ENCODE assay signal across 30 mouse cellular contexts in the genomic region with DNA sequence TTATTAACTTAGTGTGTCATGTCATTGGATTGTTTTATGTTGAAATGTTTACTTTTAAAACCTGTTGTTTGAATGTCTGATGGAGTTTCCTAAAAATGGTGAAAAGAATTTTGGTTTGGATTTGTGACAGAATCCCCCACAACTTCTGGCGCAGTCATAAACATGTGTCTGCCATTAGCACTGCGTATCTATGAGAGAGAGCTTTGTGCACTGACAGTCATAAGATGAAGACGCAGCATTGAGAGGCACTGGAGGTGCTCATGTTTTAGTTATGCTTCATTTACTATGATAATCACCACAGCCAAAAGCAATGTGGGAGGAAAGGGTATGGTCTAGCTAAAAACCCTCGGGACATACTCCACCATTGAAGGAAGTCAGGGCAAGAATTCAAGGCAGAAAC. TPM values are rescaled to one million over a fixed set of nuclear protein-coding genes. Genes with fewer than 3 reads are reported as not detected.
DNase-seq lines count a peak whose midpoint lies in the region; ATAC-seq and TF ChIP-seq lines count a peak whose summit lies in the region.
"Had no signal": no experiment of that assay in that cellular context is flagged by ENCODE, and none has a peak within 500 bp of the region (broad histone marks: within the 10 kb centered on the region; RNA-seq: fewer than 3 reads in every experiment).

No protein-coding gene starts in this region.

- H3K9me3 ChIP-seq in embryonic facial prominence, embryonic 14.5 days (ENCODE audit: control insufficient read depth, low read length), result no peaks in the 10 kb centered on the region
- H3K9me3 ChIP-seq in embryonic facial prominence, embryonic 10.5 days, result no peaks in the 10 kb centered on the region
- no peaks in the 10 kb centered on the region for H3K9me3 ChIP-seq in midbrain, embryonic 14.5 days (ENCODE audit: control insufficient read depth, low read length)
- no peaks in the 10 kb centered on the region for H3K9me3 ChIP-seq in midbrain, postnatal 0 days (ENCODE audit: low read length)
- H3K9me3 ChIP-seq: embryonic facial prominence, embryonic 13.5 days; forebrain, embryonic 10.5 days; forebrain, embryonic 13.5 days; heart, embryonic 10.5 days; heart, embryonic 13.5 days had no signal

- no peaks in the 10 kb centered on the region for H3K27me3 ChIP-seq in embryonic facial prominence, embryonic 14.5 days (replicated peaks; ENCODE audit: control insufficient read depth, insufficient read depth, low read length)
- H3K27me3 ChIP-seq in embryonic facial prominence, embryonic 10.5 days (replicated peaks; ENCODE audit: low read depth, poor library complexity, severe bottlenecking), result no peaks in the 10 kb centered on the region
- H3K27me3 ChIP-seq in midbrain, embryonic 14.5 days (ENCODE audit: control insufficient read depth, insufficient read depth, low read length), result no peaks in the 10 kb centered on the region
- H3K27me3 ChIP-seq in midbrain, postnatal 0 days (ENCODE audit: insufficient read depth, low read length), result no peaks in the 10 kb centered on the region
- H3K27me3 ChIP-seq: embryonic facial prominence, embryonic 13.5 days; forebrain, embryonic 13.5 days; heart, embryonic 13.5 days had no signal

- peak; percentile 6 for DNase-seq in embryonic facial prominence, embryonic 14.5 days (ENCODE audit: low spot score)
- no peak for DNase-seq in embryonic facial prominence, embryonic 10.5 days (ENCODE audit: low spot score)
- peak; percentile 19 for DNase-seq in midbrain, embryonic 14.5 days
- DNase-seq in midbrain, postnatal 0 days (ENCODE audit: low spot score), result no peak
- DNase-seq in NIH3T3 (ENCODE audit: low read depth), result peak; percentile 64
- no peak for DNase-seq in kidney, postnatal 10 days
- DNase-seq: adrenal gland, adult 2 months; adrenal gland, postnatal 14 days; cerebellum, adult 11 months; cerebellum, adult 2 months; cerebellum, adult 9-11 months; cerebellum, postnatal 25 days; gastrocnemius, postnatal 10 days; gastrocnemius, postnatal 36 days; heart, adult 2 months; heart, postnatal 14 days had no signal

- no peaks in the 10 kb centered on the region for H3K4me1 ChIP-seq in embryonic facial prominence, embryonic 14.5 days (ENCODE audit: control insufficient read depth, insufficient read depth, low read length)
- no peaks in the 10 kb centered on the region for H3K4me1 ChIP-seq in embryonic facial prominence, embryonic 10.5 days
- no peaks in the 10 kb centered on the region for H3K4me1 ChIP-seq in midbrain, embryonic 14.5 days (ENCODE audit: control insufficient read depth, insufficient read depth, low read length)
- H3K4me1 ChIP-seq in midbrain, postnatal 0 days (ENCODE audit: insufficient read depth, low read length), result no peaks in the 10 kb centered on the region
- H3K4me1 ChIP-seq: embryonic facial prominence, embryonic 13.5 days; forebrain, embryonic 10.5 days; forebrain, embryonic 13.5 days; heart, embryonic 10.5 days; heart, embryonic 13.5 days had no signal

- H3K36me3 ChIP-seq in embryonic facial prominence, embryonic 14.5 days (ENCODE audit: control insufficient read depth, insufficient read depth, low read length), result no peaks in the 10 kb centered on the region
- no peaks in the 10 kb centered on the region for H3K36me3 ChIP-seq in embryonic facial prominence, embryonic 10.5 days (replicated peaks)
- no peaks in the 10 kb centered on the region for H3K36me3 ChIP-seq in midbrain, embryonic 14.5 days (ENCODE audit: control insufficient read depth, insufficient read depth, low read length)
- no peaks in the 10 kb centered on the region for H3K36me3 ChIP-seq in midbrain, postnatal 0 days (ENCODE audit: insufficient read depth, low read length)
- H3K36me3 ChIP-seq: embryonic facial prominence, embryonic 13.5 days; forebrain, embryonic 10.5 days; heart, embryonic 10.5 days; heart, embryonic 13.5 days had no signal

- WGBS in embryonic facial prominence, embryonic 14.5 days, result 50% methylated on average over 4 of the region's 4 CpGs
- 58% methylated on average over 4 of the region's 4 CpGs for WGBS in embryonic facial prominence, embryonic 10.5 days
- 55% methylated on average over 4 of the region's 4 CpGs for WGBS in midbrain, embryonic 14.5 days
- 52% methylated on average over 4 of the region's 4 CpGs for whole genome bisulfite sequencing in midbrain, postnatal 0 days

- ATAC-seq in embryonic facial prominence, embryonic 14.5 days (ENCODE audit: low read depth), result no peak
- ATAC-seq in midbrain, embryonic 14.5 days (ENCODE audit: low FRiP score, low TSS enrichment), result peak; percentile 60; the same call in 1 of the 2 replicates
- no peak for ATAC-seq in midbrain, postnatal 0 days (ENCODE audit: low FRiP score)
- ATAC-seq: forebrain, embryonic 13.5 days; forebrain, embryonic 16.5 days; hindbrain, postnatal 0 days; inflammation-experienced regulatory T-cells, adult 6 months had no signal

- no peak overlapping the region for H3K27ac ChIP-seq in embryonic facial prominence, embryonic 14.5 days (replicated peaks; ENCODE audit: low read depth, low read length)
- H3K27ac ChIP-seq in embryonic facial prominence, embryonic 10.5 days (replicated peaks), result no peak overlapping the region
- H3K27ac ChIP-seq in midbrain, embryonic 14.5 days (replicated peaks; ENCODE audit: low read depth, low read length), result no peak overlapping the region
- no peak overlapping the region for H3K27ac ChIP-seq in midbrain, postnatal 0 days (ENCODE audit: low read depth, low read length)
- H3K27ac ChIP-seq: embryonic facial prominence, embryonic 13.5 days; forebrain, embryonic 10.5 days; forebrain, embryonic 13.5 days; heart, adult 2 months; heart, embryonic 10.5 days; heart, embryonic 13.5 days; hindbrain, embryonic 14.5 days; hindbrain, postnatal 0 days had no signal

- H3K4me3 ChIP-seq in embryonic facial prominence, embryonic 14.5 days (ENCODE audit: low read depth, low read length), result no peak overlapping the region
- no peak overlapping the region for H3K4me3 ChIP-seq in embryonic facial prominence, embryonic 10.5 days
- no peak overlapping the region for H3K4me3 ChIP-seq in midbrain, embryonic 14.5 days (replicated peaks; ENCODE audit: low read depth, low read length)
- no peak overlapping the region for H3K4me3 ChIP-seq in midbrain, postnatal 0 days (ENCODE audit: low read depth, low read length)
- H3K4me3 ChIP-seq: embryonic facial prominence, embryonic 13.5 days; forebrain, embryonic 10.5 days; forebrain, embryonic 13.5 days; heart, adult 2 months; heart, embryonic 10.5 days; heart, embryonic 13.5 days had no signal

- H3K4me2 ChIP-seq in embryonic facial prominence, embryonic 14.5 days (ENCODE audit: low read depth, low read length), result no peak overlapping the region
- no peak overlapping the region for H3K4me2 ChIP-seq in midbrain, embryonic 14.5 days (ENCODE audit: low read length)
- no peak overlapping the region for H3K4me2 ChIP-seq in midbrain, postnatal 0 days (ENCODE audit: low read depth, low read length, poor library complexity, severe bottlenecking)
- H3K4me2 ChIP-seq: embryonic facial prominence, embryonic 13.5 days; forebrain, embryonic 13.5 days; heart, embryonic 13.5 days; hindbrain, embryonic 14.5 days had no signal

- TF ChIP-seq CTCF in midbrain, postnatal 0 days (IDR thresholded peaks at IDR 0.05), result no peak

- no peak overlapping the region for H3K9ac ChIP-seq in embryonic facial prominence, embryonic 14.5 days (ENCODE audit: low read depth, low read length)
- H3K9ac ChIP-seq in midbrain, embryonic 14.5 days (replicated peaks; ENCODE audit: low read length), result no peak overlapping the region
- no peak overlapping the region for H3K9ac ChIP-seq in midbrain, postnatal 0 days (replicated peaks; ENCODE audit: low read length, poor library complexity, severe bottlenecking)
- H3K9ac ChIP-seq: embryonic facial prominence, embryonic 13.5 days; forebrain, embryonic 13.5 days; heart, embryonic 13.5 days; hindbrain, embryonic 14.5 days had no signal

RNA-seq across cellular contexts. Expression of a gene that starts 30.3 kb away (rescaled TPM):
- 0.75 and 0.83 TPM in 2 replicates for polyA plus RNA-seq in embryonic facial prominence, embryonic 14.5 days (2014; fragmentation: Nextera tagmentation; extraction: Ambion mirVana)
- polyA plus RNA-seq in embryonic facial prominence, embryonic 10.5 days (2016; fragmentation: Nextera tagmentation; extraction: Ambion mirVana), result 0.38 and 0.61 TPM in 2 replicates
- polyA plus RNA-seq in midbrain, embryonic 14.5 days (2014; fragmentation: Nextera tagmentation; extraction: Ambion mirVana), result 4.7 and 6.5 TPM in 2 replicates
- 5.2 and 7.9 TPM in 2 replicates for total RNA-seq in midbrain, postnatal 0 days (2014; rRNA removed)
- polyA plus RNA-seq in midbrain, postnatal 0 days (2015; fragmentation: Nextera tagmentation; extraction: Ambion mirVana), result 2.3 and 2.8 TPM in 2 replicates
- total RNA-seq: common myeloid progenitor, adult 5-6 weeks; gastrocnemius, adult 18-20 months; gastrocnemius, postnatal 36 days; granulocyte monocyte progenitor cell, adult 5-6 weeks; heart, adult 2 months; hematopoietic stem cell, adult 5-6 weeks had no signal
- polyA plus RNA-seq: heart, embryonic 13.5 days; heart, embryonic 16.5 days; inflammation-experienced regulatory T-cells, adult 6 months had no signal

Comparison
In these comparisons a context has a peak if more than half of its experiments do, and no peak if none do; other contexts are left out.
1. DNase-seq: peak in embryonic facial prominence, embryonic 14.5 days (single experiment), midbrain, embryonic 14.5 days (single experiment) and NIH3T3 (single experiment); none in embryonic facial prominence, embryonic 10.5 days (single experiment), midbrain, postnatal 0 days (single experiment) and kidney, postnatal 10 days (single experiment).